Mouse (Mus musculus): ENCODE measurements around the gene Rps12.

The Rps12 gene

GRCm38 (mm10) chr10:23784121-23784520, 3.0 kb downstream of the Rps12 start:
- DNase-seq = no peak

DNA sequence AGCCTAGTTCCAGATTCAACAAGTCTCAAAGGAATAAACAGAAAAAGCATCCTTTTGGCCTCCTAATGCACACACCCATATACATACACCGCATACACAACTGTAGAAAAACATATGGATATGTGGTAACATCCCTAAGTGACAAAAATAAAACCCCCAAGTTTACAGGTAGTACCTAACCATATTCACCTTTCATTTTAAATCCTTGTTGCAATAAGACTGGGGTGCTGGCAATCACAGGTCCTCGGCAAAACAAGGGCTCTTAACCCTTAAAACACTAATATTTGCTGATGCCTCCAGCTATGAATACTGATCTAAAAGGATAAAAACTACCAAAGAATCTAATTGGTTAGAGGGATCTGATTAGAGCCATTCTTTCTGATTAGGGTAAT, 3.6 kb downstream of the Rps12 start:
- DNase-seq = no peak

GRCm38 (mm10) chr10:23782855-23783492, 4.1 kb downstream of the Rps12 start:
- no peak for DNase-seq

DNA sequence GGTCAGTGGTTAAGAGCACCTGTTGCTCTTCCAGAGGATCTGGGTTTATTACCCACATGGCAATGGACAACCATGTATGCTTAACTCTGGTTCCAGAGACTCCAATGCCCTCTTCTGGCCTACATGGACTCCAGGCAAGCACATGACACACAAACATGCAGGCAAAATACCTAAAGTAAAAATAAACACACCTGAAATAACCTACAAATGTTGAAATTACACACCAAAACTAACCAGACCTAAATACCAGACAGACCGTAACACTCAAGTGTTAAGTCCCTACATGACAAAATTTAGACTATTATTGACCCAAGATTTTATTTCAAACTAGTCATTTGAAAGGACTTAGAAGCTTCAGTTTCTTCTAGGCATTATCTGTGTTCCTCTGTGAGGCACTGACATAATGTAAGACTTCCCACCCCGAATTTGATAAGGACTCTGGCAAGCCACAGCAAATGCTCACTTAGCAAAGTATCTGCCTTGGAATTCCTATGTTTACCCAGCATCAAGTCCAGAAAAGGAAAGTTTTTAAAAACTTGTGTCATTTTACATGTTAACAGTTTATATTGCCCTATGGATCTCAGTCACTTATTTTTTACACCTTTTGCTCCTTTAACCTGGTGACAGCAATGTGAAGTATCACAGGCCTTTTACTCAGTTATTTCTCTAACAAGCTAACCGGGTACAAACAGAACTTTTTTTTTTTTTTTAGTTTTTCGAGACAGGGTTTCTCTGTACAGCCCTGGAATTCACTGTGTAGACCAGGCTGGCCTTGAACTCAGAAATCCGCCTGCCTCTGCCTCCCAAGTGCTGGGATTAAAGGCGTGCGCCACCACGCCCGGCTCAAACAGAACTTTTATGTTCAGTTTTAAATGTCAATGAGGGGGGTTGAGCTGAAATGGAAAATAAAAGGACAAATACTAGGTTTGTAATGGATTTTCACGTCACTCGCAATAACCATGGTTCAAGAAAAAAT, 5.0 kb downstream of the Rps12 start:
- DNase-seq = no peak

DNA sequence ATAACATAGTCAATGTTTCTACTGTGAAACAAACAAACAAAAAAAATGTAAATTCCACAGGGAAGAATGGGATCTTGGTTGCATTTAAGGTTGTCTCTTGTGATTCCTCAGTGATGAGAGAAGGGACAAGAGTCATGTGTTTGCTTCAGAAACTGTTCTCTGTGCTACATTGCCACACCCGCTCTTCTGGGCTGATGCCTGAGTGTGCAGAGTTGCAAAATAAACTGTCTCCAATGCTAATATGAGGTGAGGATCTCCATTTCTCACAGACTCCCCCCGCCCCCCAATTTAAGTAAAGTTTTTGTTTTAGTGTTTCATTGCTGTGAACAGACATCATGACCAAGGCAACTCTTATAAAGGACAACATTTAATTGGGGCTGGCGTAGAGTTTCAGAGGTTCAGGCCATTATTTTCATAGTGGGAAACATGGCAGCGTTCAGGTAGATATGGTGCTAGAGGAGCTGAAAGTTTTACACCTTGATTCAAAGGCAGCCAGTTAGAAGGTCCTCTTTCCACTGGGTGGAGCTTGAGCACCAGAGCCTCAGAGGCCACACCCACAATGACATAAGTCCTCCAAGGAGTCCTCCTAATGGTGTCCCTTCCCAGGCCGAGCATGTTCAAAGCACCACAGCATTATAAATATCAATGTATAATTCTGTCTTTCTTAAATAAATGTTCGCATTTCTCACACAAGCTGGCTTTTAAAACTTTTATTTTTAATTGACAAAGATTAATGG, 6.4 kb downstream of the Rps12 start:
- no peak for DNase-seq

GRCm38 (mm10) chr10:23777288-23777945, 9.7 kb downstream of the Rps12 start:
- DNase-seq = no peak

GRCm38 (mm10) chr10:23754166-23754565, 32.9 kb downstream of the Rps12 start:
- DNase-seq = no peak
